Mouse (Mus musculus): ENCODE measurements around the gene Lactbl1. TPM values are rescaled to one million over a fixed set of nuclear protein-coding genes. Genes with fewer than 3 reads are reported as not detected.

The Lactbl1 gene
- polyA plus RNA-seq, 1 experiment from 2014 or later, result not detected

GRCm38 (mm10) chr4:136685431-136685869 lies 63.0 kb downstream of the Lactbl1 start:
- Histone ChIP-seq H3K4me1 (peaks cover 37% of the 10 kb centered on the region), H3K9me3 (no peaks in the 10 kb centered on the region), H3K4me3 (no peak overlapping the region), H3K27ac (no peak overlapping the region), H3K9ac (peak overlapping the region; percentile 27; the same call in 1 of the 2 replicates), H3K36me3 (peaks cover 27% of the 10 kb centered on the region), H3K27me3 (no peaks in the 10 kb centered on the region), H3K4me2 (no peak overlapping the region)
- 16% methylated on average over 10 of the region's 10 CpGs for WGBS
- no peak for ATAC-seq (ENCODE audit: insufficient number of reproducible peaks, insufficient read depth, low FRiP score, low TSS enrichment, low read depth)

- H3K4me1 ChIP-seq, result peaks cover 18% of the 10 kb centered on the region
- no peak overlapping the region for H3K9ac ChIP-seq
- no peak overlapping the region for H3K27ac ChIP-seq
- H3K36me3 ChIP-seq, result peaks cover 47% of the 10 kb centered on the region
- no peak overlapping the region for H3K4me2 ChIP-seq
- no peaks in the 10 kb centered on the region for H3K27me3 ChIP-seq
- 0 out of 2 replicates have a peak, but pooled peaks cover 3% of the 10 kb centered on the region for H3K9me3 ChIP-seq
- WGBS, result 54% methylated on average over 4 of the region's 4 CpGs
- no peak for ATAC-seq (ENCODE audit: insufficient number of reproducible peaks, insufficient read depth, low FRiP score, low TSS enrichment, low read depth)
- no peak overlapping the region for H3K4me3 ChIP-seq
Observed at GRCm38 (mm10) chr4:136688113-136688512, 65.7 kb downstream of the Lactbl1 start.

Small RNA genes within 50 kb of the gene (microRNA-seq; reads per million reads assigned to microRNA genes)
- not detected for gene Gm22180

Other genes starting within 250 kb of the Lactbl1 start
- 0.52 and 0.56 TPM in 2 replicates for gene Htr1d, start 199.1 kb upstream of the Lactbl1 start, polyA plus RNA-seq (2015; fragmentation: Nextera tagmentation; extraction: Ambion mirVana)
- gene 6030445D17Rik, start 160.4 kb upstream of the Lactbl1 start, polyA plus RNA-seq (2015; fragmentation: Nextera tagmentation; extraction: Ambion mirVana), result 0.35 TPM in 1 of 2 replicates, not detected in the other
- 132 and 164 TPM in 2 replicates for gene Luzp1, start 152.9 kb upstream of the Lactbl1 start, polyA plus RNA-seq (2015; fragmentation: Nextera tagmentation; extraction: Ambion mirVana)
- gene Kdm1a, start 19.9 kb upstream of the Lactbl1 start, polyA plus RNA-seq (2015; fragmentation: Nextera tagmentation; extraction: Ambion mirVana), result 48.4 and 49.2 TPM in 2 replicates
- gene Tex46, start 12.2 kb upstream of the Lactbl1 start, polyA plus RNA-seq (2015; fragmentation: Nextera tagmentation; extraction: Ambion mirVana), result not detected in 2 replicates
- gene Ephb2, start 213.4 kb downstream of the Lactbl1 start, polyA plus RNA-seq (2015; fragmentation: Nextera tagmentation; extraction: Ambion mirVana), result 7.9 and 13.3 TPM in 2 replicates